Mouse (Mus musculus) spleen, adult 12 weeks (tissue): ENCODE measurements at regions not wholly inside any gene's neighbourhood (a gene's known extent, or its start where the extent isn't known, plus 50 kb on each side); places are given as distances from the start of the nearest gene placed in this dataset.
"Not testable (repeated sequence)": the region's sequence is repeated elsewhere in the genome, so short reads cannot be mapped to it uniquely, and the experiment has no call there.

Experiments
- DNase-seq: peaks from one replicate; pipeline ENCODE4 v3.0.0; 2022; ENCODE audit warnings: low spot score

DNA sequence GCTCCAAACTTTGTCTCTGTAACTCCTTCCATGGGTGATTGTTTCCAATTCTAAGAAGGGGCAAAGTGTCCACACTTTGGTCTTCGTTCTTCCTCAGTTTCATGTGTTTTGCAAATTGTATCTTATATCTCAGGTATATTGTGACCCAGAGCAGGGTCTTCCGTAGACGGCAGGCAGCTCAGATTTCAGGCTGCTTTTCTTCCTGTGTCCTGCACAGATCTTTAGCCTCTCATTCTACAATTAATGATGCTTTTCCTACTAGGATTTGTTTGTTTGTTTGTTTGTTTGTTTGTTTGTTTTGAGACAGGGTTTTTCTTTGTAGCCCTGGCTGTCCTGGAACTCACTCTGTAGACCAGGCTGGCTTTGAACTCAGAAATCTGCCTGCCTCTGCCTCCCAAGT lies 69.0 kb upstream of the Cpsf6 start:
- DNase-seq: not testable (repeated sequence)

DNA sequence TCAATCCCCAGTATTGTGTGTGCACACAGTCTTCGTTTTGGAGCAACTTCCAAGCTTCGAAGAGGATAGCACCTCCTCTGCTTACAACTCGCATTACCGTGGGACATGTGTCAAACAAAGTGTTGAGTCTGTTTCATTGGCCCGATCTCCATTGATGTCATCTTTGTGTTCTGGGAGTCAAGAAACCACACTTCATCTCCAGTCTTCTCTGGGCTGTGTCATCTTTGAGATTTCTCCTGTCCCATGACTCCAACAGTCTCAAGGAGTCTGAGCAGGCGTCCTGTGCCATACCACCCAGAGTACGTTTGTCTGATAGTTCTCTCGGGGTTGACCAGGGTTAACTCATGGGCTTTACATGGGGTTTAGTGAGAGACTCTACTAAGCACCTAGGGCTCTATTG lies 67.8 kb upstream of the Cpsf6 start:
- DNase-seq: no peak

- DNase-seq: no peak
Observed at GRCm38 (mm10) chr10:117447206-117447605, 67.4 kb upstream of the Cpsf6 start.

DNA sequence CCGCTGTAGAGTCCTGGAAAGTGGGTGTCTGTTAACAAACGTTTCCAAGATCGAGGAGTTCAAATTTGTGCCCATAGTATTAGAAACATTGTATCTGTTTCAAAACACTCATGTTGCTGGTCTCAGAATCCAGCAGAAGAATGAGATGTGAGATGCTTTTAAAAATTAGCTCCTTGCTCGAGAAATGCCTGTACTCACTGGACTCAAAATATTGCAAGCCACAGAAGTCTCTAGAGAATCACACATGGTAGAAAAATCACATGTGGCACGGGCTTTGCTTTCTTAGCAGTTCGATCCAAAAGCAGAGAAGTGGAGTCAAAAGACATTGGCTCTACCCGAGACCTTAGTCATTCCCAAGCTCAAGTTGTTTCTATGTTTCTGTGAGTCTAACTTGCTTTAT lies 67.0 kb upstream of the Cpsf6 start:
- no peak for DNase-seq

DNA sequence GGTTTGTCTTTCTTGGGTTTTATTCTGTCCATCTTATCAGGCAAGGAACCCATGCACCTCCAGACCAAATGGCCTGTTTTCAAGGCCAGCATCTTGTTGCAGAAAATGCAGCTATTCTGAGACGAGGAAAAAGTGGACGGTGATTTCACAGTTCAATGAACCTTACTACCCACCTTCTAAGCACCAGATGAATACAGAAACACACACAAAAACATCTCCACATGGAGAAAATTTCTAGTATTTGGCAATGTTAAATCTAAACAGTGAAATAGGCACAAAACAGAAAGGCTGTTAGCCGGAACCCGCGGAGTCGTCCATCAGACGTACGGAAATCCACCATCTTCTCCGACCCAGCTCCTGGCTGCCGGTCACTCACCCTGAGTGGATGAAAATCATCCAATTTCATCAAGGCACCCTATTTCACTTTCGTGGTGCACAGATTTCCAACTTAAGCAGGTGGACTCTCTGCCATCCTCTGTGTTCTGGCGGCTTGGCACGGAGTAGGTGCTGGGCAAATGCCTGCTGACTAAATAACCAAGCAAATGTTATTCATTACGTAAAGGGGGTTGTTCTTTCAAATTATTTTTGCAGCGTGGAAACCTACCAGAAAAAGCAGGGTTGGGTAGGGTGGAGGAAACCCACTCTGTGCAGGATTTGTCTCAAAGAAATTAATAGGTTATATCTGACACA lies 66.1 kb upstream of the Cpsf6 start:
- DNase-seq: no peak

- DNase-seq: no peak
Observed at GRCm38 (mm10) chr10:117445181-117445790, 65.5 kb upstream of the Cpsf6 start.

- DNase-seq: no peak
Observed at GRCm38 (mm10) chr10:117444761-117445160, 64.9 kb upstream of the Cpsf6 start.

DNA sequence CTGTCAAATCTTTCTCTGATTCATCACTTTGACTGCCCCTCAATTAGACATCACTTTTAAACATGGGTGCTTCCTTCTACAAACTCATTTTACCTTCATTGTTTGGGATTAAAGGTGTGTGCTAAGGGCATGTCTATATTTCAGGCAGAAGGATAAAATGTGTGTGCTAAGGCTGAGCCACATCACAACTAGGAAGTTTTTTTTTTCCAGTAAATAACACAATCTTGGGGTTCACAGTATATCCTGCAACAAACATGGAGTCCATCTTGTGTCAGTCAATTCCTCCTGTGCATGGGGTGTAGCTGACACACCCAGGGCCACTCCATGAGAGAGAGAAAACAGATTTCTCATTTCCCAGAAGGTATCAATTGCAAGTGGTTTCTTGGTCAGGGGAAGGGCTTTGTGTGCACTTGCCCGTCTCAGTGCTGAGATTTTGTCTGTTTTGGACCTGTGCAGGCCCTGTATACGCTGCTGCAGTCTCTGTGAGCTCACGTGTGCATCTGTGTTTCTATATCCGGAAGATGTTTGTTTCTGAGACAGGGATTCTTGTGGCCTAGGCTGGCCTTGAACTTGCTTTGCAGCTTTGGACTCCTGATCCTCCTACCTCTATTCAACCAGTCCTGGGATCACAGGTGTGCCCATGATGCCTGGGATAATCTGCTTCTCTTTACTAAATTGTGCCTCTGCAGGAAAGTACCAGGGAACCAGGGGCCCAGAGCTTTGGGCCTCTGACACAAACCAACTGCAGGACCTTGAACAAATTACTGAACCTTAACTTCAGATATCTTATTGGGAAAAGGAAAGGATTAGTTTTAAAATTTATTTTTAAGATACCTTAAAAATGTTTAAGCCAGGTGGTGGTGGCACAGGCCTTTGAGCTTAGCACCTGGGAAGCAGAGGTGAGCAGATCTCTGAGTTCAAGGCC lies 63.9 kb upstream of the Cpsf6 start:
- no peak for DNase-seq

DNA sequence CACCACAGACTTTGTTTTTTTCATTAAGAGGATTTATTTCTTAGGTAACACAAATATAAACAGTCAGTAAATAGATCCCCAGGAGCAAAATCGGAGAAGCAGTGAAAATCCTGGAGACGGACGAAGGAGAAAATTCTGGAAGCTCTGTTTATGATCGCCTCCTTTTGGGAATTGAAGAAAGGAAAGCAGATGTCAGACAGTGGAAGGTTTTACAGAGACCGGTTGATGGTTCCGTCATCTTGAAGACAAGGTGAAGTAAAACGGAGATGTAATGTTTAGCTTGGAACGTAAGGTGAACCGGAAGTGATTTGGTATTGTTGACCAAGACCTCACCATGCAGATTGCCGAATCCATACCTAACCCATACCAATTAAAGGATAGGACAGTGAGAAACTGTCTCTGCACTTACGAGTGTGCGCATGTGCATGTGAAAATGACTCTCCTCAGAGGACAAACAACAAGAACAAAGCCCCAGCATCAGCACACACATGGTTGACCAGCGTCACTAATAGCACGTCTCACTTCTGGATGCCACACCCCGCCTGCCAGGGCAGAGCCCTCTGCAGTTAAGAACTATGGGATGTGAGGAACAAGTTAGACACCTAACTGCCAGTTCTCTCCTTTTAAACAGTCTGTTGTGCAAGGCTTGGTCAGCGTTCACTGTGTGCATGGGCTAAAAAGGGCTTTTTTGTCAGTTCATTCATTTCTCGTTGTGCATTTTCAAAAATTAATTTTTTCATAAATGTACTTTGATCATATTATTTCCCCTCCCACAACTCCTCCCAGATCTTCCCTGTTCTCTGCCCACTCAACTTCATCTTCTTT lies 62.4 kb upstream of the Cpsf6 start:
- no peak for DNase-seq

GRCm38 (mm10) chr10:117441121-117441978 lies 61.5 kb upstream of the Cpsf6 start:
- no peak for DNase-seq

DNA sequence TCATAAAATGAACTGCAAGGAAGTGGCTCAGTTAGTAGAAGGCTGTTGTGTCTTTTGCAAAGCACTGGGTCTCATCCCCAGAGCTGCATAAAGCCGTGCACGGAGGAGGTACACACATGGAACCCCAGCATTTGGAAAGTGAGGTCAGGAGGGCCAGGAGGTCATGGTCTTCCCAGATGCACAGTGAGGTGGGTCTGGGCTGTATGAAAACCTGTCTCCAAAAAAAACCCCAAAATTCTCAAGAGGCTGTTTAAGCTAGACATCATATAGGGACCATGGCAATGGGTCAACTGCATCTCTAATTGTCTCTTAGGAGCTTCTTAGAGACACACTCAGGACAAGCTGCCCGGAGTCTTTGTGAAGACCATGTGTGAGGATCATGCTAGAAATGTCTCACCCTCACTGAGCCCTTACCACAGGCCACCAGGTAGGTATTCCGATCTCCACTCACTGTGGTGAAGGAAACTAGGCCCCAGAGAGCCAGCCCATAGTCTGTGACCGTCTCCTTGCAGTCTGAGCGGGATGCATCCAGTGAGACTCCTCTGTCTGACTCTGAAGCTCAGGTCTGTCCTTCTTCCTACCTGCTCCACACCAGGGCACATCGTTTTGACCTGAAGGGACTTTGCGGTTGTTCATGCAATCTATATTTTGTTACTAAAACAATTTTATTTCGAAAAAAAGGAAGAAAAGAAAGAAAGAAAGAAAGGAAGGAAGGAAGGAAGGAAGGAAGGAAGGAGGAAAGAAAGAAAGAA lies 60.6 kb upstream of the Cpsf6 start:
- no peak for DNase-seq

- DNase-seq: no peak
Observed at GRCm38 (mm10) chr10:117439206-117440110, 59.6 kb upstream of the Cpsf6 start.

- DNase-seq: no peak
Observed at GRCm38 (mm10) chr10:117438614-117439193, 58.9 kb upstream of the Cpsf6 start.

DNA sequence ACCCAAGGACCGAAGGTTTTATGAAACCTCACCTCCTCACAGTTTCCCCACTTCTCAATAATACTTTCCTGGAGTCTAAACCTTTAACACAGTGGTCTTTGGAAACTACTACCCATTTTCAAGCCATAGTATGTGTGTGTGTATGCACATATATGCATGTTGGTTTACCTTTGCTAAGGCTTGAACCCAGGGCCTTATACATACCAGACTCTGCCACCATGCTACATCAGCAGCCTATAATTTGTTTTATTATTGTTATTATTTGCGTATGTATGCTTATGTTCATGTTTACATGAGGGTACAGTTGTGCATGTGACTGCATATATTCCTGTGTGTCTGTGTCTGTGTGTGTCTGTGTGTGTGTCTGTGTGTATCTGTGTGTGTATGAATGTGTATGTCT lies 58.2 kb upstream of the Cpsf6 start:
- no peak for DNase-seq

GRCm38 (mm10) chr10:117436875-117437715 lies 57.3 kb upstream of the Cpsf6 start:
- no peak for DNase-seq

GRCm38 (mm10) chr10:117436308-117436874 lies 56.6 kb upstream of the Cpsf6 start:
- no peak for DNase-seq

DNA sequence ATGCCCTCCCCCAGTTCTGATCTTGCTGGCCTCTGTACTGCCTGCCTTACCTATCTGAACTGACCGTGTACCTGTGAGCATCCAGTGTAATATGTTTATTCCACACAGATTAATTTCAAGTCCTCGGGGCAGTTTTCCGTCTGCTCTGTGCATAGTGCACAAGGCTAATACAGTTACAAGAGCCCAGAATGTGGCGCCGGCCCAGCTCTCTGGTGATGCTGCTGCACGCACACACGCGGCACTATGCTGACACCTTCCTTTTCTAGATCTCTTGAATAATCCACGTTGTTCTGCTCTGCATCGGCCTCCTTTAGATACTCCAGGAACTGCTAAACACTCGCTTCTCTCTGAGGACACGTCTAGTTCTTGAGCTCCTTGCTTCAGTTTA lies 55.9 kb upstream of the Cpsf6 start:
- DNase-seq: no peak
